Mouse (Mus musculus) liver, adult 2 months (tissue): ENCODE data around the gene Prkra. TPM values are rescaled to one million over a fixed set of nuclear protein-coding genes. Genes with fewer than 3 reads are reported as not detected.

Experiments used
- DNase-seq: peaks from one replicate; pipeline ENCODE4 v3.0.0-alpha.2; 2011; ENCODE audit warnings: low read depth, low spot score; ENCODE audit errors: extremely low read depth
- H3K27ac ChIP-seq: fragments of 200-500 bp; replicated peaks from 2 replicates; pipeline ENCODE4 v1.5.1; 2012; ENCODE audit warnings: low read depth, mild to moderate bottlenecking, control low read depth, inconsistent platforms, low read length; ENCODE audit not compliant: insufficient read depth
- H3K27me3 ChIP-seq: fragments of 200-500 bp; 2 replicates; pipeline ENCODE4 v1.6.1; 2012; ENCODE audit warnings: mild to moderate bottlenecking, moderate library complexity, low read length, inconsistent platforms; ENCODE audit not compliant: control insufficient read depth, insufficient read depth
- H3K36me3 ChIP-seq: fragments of 200-500 bp; 2 replicates; pipeline ENCODE4 v1.6.1; 2012; ENCODE audit warnings: low read length, inconsistent platforms; ENCODE audit not compliant: control insufficient read depth, insufficient read depth
- H3K4me1 ChIP-seq: fragments of 200-500 bp; 2 replicates; pipeline ENCODE4 v1.6.1; 2011; ENCODE audit warnings: low read length; ENCODE audit not compliant: control insufficient read depth, insufficient read depth
- H3K4me3 ChIP-seq: fragments of 200-500 bp; 2 replicates; pipeline ENCODE4 v1.5.1; 2011; ENCODE audit warnings: low read depth, mild to moderate bottlenecking, control low read depth, low read length, moderate library complexity; ENCODE audit not compliant: insufficient read depth
- H3K79me2 ChIP-seq: fragments of 200-500 bp; 2 replicates; pipeline ENCODE4 v1.6.1; 2012; ENCODE audit warnings: inconsistent platforms, mild to moderate bottlenecking, low read length, moderate library complexity; ENCODE audit not compliant: control insufficient read depth, insufficient read depth
- H3K9ac ChIP-seq: fragments of 200-500 bp; 2 replicates; pipeline ENCODE4 v1.6.1; 2012; ENCODE audit warnings: low read depth, mild to moderate bottlenecking, control low read depth, inconsistent platforms, low read length
- CTCF ChIP-seq: fragments of 200-500 bp; IDR thresholded peaks from 2 replicates; pipeline ENCODE4 v1.5.1; 2011; ENCODE audit warnings: low read depth, low read length, control low read depth
- POLR2A ChIP-seq: fragments of 200-500 bp; IDR thresholded peaks from 2 replicates; pipeline ENCODE4 v1.6.1; 2011; ENCODE audit warnings: low read length, control low read depth; ENCODE audit not compliant: insufficient read depth; ENCODE audit errors: extremely low read depth
- WGBS: fragments of 180-500 bp; shearing (Covaris S2); methylation state at CpG from one replicate; pipeline ENCODE4 v1.1.7; 2018; 5-methylcytosine and 5-hydroxymethylcytosine counted together
- polyA plus RNA-seq: library from polyadenylated mRNA; depleted of rRNA; stranded (reverse); fragments of >200 nt; gene quantifications from 2 replicates; pipeline ENCODE4 v1.2.3, GENCODE M21; 2012; rRNA removed
- total RNA-seq: library from RNA; depleted of rRNA; stranded (reverse); fragments of >200 nt; gene quantifications from 2 replicates; pipeline ENCODE4 v1.2.3, GENCODE M21; 2014; rRNA removed

Gene Prkra
- total and polyA plus RNA-seq, 2 experiments: 11.2 to 26.9 TPM

- no peak for TF ChIP-seq CTCF
- no peak for TF ChIP-seq POLR2A
- WGBS: 86% methylated on average over 3 of the region's 3 CpGs
- H3K4me3 ChIP-seq: no peak overlapping the region
Measured at GRCm38 (mm10) chr2:76592401-76592924, 55.4 kb downstream of the Prkra start.

GRCm38 (mm10) chr2:76590221-76590620 lies 57.6 kb downstream of the Prkra start:
- DNase-seq: no peak
- no peak overlapping the region for H3K27ac ChIP-seq
- WGBS: 84% methylated on average over 7 of the region's 7 CpGs
- TF ChIP-seq CTCF (no peak), POLR2A (no peak)
- H3K9ac ChIP-seq: no peak overlapping the region
- no peaks in the 10 kb centered on the region for H3K27me3 ChIP-seq
- H3K79me2 ChIP-seq: no peaks in the 10 kb centered on the region
- no peaks in the 10 kb centered on the region for H3K4me1 ChIP-seq
- H3K4me3 ChIP-seq: no peak overlapping the region
- no peaks in the 10 kb centered on the region for H3K36me3 ChIP-seq

More at GRCm38 (mm10) chr2:76592401-76592924, 55.4 kb downstream of the Prkra start:
- Histone ChIP-seq H3K79me2 (no peaks in the 10 kb centered on the region), H3K4me1 (no peaks in the 10 kb centered on the region), H3K27me3 (no peaks in the 10 kb centered on the region), H3K27ac (no peak overlapping the region), H3K9ac (no peak overlapping the region), H3K36me3 (no peaks in the 10 kb centered on the region)
- DNase-seq: no peak

- Histone ChIP-seq H3K27me3 (no peaks in the 10 kb centered on the region), H3K4me3 (no peak overlapping the region), H3K4me1 (no peaks in the 10 kb centered on the region), H3K36me3 (no peaks in the 10 kb centered on the region), H3K79me2 (no peaks in the 10 kb centered on the region), H3K27ac (no peak overlapping the region), H3K9ac (no peak overlapping the region)
- TF ChIP-seq CTCF: no peak
- TF ChIP-seq POLR2A: no peak
- no peak for DNase-seq
- 83% methylated on average over 10 of the region's 10 CpGs for WGBS
Measured at GRCm38 (mm10) chr2:76586906-76587305, 60.9 kb downstream of the Prkra start.

- H3K9ac ChIP-seq: no peak overlapping the region
- WGBS: 93% methylated on average over 13 of the region's 13 CpGs
- no peaks in the 10 kb centered on the region for H3K4me1 ChIP-seq
- H3K36me3 ChIP-seq: no peaks in the 10 kb centered on the region
- no peak overlapping the region for H3K4me3 ChIP-seq
- no peak overlapping the region for H3K27ac ChIP-seq
- no peaks in the 10 kb centered on the region for H3K27me3 ChIP-seq
- TF ChIP-seq POLR2A: no peak
- TF ChIP-seq CTCF: no peak
- DNase-seq: no peak
- no peaks in the 10 kb centered on the region for H3K79me2 ChIP-seq
Measured at GRCm38 (mm10) chr2:76585090-76585489, 62.7 kb downstream of the Prkra start.

Other genes with a start within 250 kb of the Prkra start
- 0.09 and 0.27 TPM in 2 replicates for gene Osbpl6, start 241.5 kb downstream of the Prkra start, total RNA-seq
- 0.12 and 0.44 TPM in 2 replicates for gene Osbpl6, start 241.5 kb downstream of the Prkra start, polyA plus RNA-seq
- gene Pjvk, start 461 bp upstream of the Prkra start, total RNA-seq: not detected in 2 replicates
- not detected in 2 replicates for gene Pjvk, start 461 bp upstream of the Prkra start, polyA plus RNA-seq
- gene Fkbp7, start 25.1 kb upstream of the Prkra start, total RNA-seq: 4.4 and 9.5 TPM in 2 replicates
- 0.71 and 1.1 TPM in 2 replicates for gene Fkbp7, start 25.1 kb upstream of the Prkra start, polyA plus RNA-seq
- gene Plekha3, start 27.3 kb upstream of the Prkra start, total RNA-seq: 13.5 and 14.3 TPM in 2 replicates
- gene Plekha3, start 27.3 kb upstream of the Prkra start, polyA plus RNA-seq: 7.4 and 9.3 TPM in 2 replicates